In genomic region chr12:39371480-39372245, GRCm38 (mm10) we compare ENCODE assay signal across 4 mouse cellular contexts.
"Had no signal": no experiment of that assay in that cellular context is flagged by ENCODE, and none has a peak within 500 bp of the region (broad histone marks: within the 10 kb centered on the region; RNA-seq: fewer than 3 reads in every experiment).

No protein-coding gene starts in this region.

- DNase-seq: kidney, postnatal 4 days; lung, adult 18-20 months; midbrain, embryonic 14.5 days; thymus, postnatal 4 days had no signal
